ENCODE assay signal across 8 mouse cellular contexts in the genomic region with DNA sequence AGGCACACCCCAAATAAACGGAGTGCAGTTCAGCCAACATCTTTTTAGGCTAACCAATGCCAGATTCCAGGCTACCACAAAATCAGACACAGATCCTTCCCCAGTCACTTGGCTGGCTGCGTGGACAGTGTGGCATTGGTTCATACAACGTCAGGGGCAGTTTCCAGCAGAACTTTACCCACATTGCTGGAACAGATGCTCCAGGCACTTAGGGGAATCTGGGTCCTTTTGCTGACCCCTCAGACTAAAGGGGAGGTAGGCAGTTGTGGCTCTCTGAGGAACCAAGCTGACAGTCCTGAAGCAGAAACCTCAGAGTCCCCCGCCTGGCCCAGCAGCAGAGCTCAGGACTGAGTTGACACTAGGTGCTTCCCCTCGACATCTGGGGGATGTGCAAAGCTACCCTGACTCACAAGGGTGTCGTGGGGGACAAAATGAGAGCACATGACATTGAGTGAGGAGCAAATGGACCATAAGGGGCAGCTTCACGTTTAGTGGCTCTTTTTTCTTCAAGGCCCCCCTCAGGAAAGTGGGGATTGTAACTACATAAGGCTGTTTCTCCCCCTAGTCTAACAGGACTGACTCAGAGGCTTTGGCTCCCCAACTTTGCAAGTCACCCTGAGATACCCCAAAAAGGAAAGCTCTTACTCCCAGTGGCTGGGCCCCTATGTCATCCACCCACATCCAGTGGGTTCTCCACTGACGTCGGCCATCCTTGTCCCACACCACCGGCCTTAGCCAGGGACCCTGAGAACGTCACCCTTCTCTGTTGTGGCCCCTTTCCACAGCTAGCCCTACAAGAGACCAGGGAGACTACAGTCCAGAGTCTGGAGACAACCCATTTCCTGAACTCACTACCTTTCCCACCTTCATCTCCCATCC. TPM values are rescaled to one million over a fixed set of nuclear protein-coding genes. Genes with fewer than 3 reads are reported as not detected.
DNase-seq lines count a peak whose midpoint lies in the region; ATAC-seq and TF ChIP-seq lines count a peak whose summit lies in the region.

No protein-coding gene starts in this region.

- peak overlapping the region; percentile 78; the same call in 1 of the 2 replicates for H3K9ac ChIP-seq in lung, embryonic 14.5 days
- H3K9ac ChIP-seq in heart, embryonic 16.5 days (ENCODE audit: low read length): peak overlapping the region; percentile 88
- no peak overlapping the region for H3K9ac ChIP-seq in neural tube, embryonic 15.5 days (replicated peaks)

- DNase-seq in lung, embryonic 14.5 days: no peak
- no peak for DNase-seq in lung, postnatal 36 days
- DNase-seq in adrenal gland, adult 8-10 months: no peak
- no peak for DNase-seq in urinary bladder, postnatal 36 days (ENCODE audit: low spot score in 2 of 2)

- H3K4me3 ChIP-seq in erythroblast, embryonic 14.5 days (replicated peaks): peak overlapping the region; percentile 84
- H3K4me3 ChIP-seq in lung, embryonic 14.5 days (ENCODE audit: low read depth, low read length): peak overlapping the region; percentile 67
- peak overlapping the region; percentile 78 for H3K4me3 ChIP-seq in heart, embryonic 16.5 days (ENCODE audit: low read length)
- H3K4me3 ChIP-seq in neural tube, embryonic 15.5 days (replicated peaks): 0 out of 2 replicates have a peak overlapping the region, but pooled peaks have one; percentile 53

- H3K27me3 ChIP-seq in erythroblast, embryonic 14.5 days (ENCODE audit: control insufficient read depth): no peaks in the 10 kb centered on the region
- peaks cover 7% of the 10 kb centered on the region; the same call in 1 of the 2 replicates for H3K27me3 ChIP-seq in lung, embryonic 14.5 days (ENCODE audit: insufficient read depth, low read length)
- H3K27me3 ChIP-seq in heart, embryonic 16.5 days (ENCODE audit: control insufficient read depth, insufficient read depth, low read length): no peaks in the 10 kb centered on the region
- peaks cover 18% of the 10 kb centered on the region for H3K27me3 ChIP-seq in neural tube, embryonic 15.5 days (replicated peaks)

- WGBS in lung, embryonic 14.5 days: 66% methylated on average over 11 of the region's 11 CpGs
- WGBS in heart, embryonic 16.5 days: 64% methylated on average over 11 of the region's 11 CpGs
- WGBS in neural tube, embryonic 15.5 days: 79% methylated on average over 11 of the region's 11 CpGs

- no peak overlapping the region for H3K27ac ChIP-seq in lung, embryonic 14.5 days (ENCODE audit: low read depth)
- H3K27ac ChIP-seq in heart, embryonic 16.5 days (ENCODE audit: low read length): peak overlapping the region; percentile 22; the same call in 1 of the 2 replicates
- H3K27ac ChIP-seq in neural tube, embryonic 15.5 days (replicated peaks): no peak overlapping the region

- peak overlapping the region; percentile 70 for H3K4me2 ChIP-seq in lung, embryonic 14.5 days
- H3K4me2 ChIP-seq in heart, embryonic 16.5 days (ENCODE audit: low read depth, low read length): peak overlapping the region; percentile 87
- peak overlapping the region; percentile 88; the same call in 1 of the 2 replicates for H3K4me2 ChIP-seq in neural tube, embryonic 15.5 days

- TF ChIP-seq CTCF in lung, embryonic 14.5 days (IDR thresholded peaks at IDR 0.05; ENCODE audit: low read depth): no peak

- ATAC-seq in erythroblast, adult 5-6 weeks (replicated peaks; ENCODE audit: low FRiP score, poor library complexity, severe bottlenecking): no peak
- no peak for ATAC-seq in lung, embryonic 14.5 days (ENCODE audit: insufficient read depth)
- ATAC-seq in heart, embryonic 16.5 days (replicated peaks; ENCODE audit: extremely low read depth, insufficient read depth, low FRiP score): no peak
- no peak for ATAC-seq in neural tube, embryonic 15.5 days (ENCODE audit: low FRiP score)

- H3K9me3 ChIP-seq in erythroblast, embryonic 14.5 days (ENCODE audit: control insufficient read depth, low read length): no peaks in the 10 kb centered on the region
- H3K9me3 ChIP-seq in lung, embryonic 14.5 days (ENCODE audit: low read depth, low read length): no peaks in the 10 kb centered on the region
- H3K9me3 ChIP-seq in heart, embryonic 16.5 days (replicated peaks; ENCODE audit: control insufficient read depth, low read length): no peaks in the 10 kb centered on the region
- H3K9me3 ChIP-seq in neural tube, embryonic 15.5 days (replicated peaks): no peaks in the 10 kb centered on the region

- H3K36me3 ChIP-seq in erythroblast, embryonic 14.5 days (ENCODE audit: control insufficient read depth): peaks cover 23% of the 10 kb centered on the region
- H3K36me3 ChIP-seq in lung, embryonic 14.5 days (ENCODE audit: insufficient read depth): peaks cover 3% of the 10 kb centered on the region; the same call in 1 of the 2 replicates
- H3K36me3 ChIP-seq in heart, embryonic 16.5 days (ENCODE audit: control insufficient read depth, insufficient read depth): no peaks in the 10 kb centered on the region
- no peaks in the 10 kb centered on the region for H3K36me3 ChIP-seq in neural tube, embryonic 15.5 days

- H3K4me1 ChIP-seq in erythroblast, embryonic 14.5 days (ENCODE audit: control insufficient read depth): peaks cover 41% of the 10 kb centered on the region
- H3K4me1 ChIP-seq in lung, embryonic 14.5 days (ENCODE audit: insufficient read depth): peaks cover 13% of the 10 kb centered on the region
- H3K4me1 ChIP-seq in heart, embryonic 16.5 days (ENCODE audit: control insufficient read depth, insufficient read depth, low read length): peaks cover 23% of the 10 kb centered on the region
- H3K4me1 ChIP-seq in neural tube, embryonic 15.5 days: peaks cover 7% of the 10 kb centered on the region

RNA-seq across cellular contexts. Expression of gene Traf5, which starts 1.4 kb away (rescaled TPM):
- polyA plus RNA-seq in erythroblast, embryonic 14.5 days (2012): 0.42 and 0.77 TPM in 2 replicates
- 8.2 TPM in 1 of 2 replicates, not detected in the other for total RNA-seq in erythroblast, adult 5-6 weeks (2015; ENCODE audit: low replicate concordance)
- 1.5 and 2.6 TPM in 2 replicates for total RNA-seq in erythroblast, adult 5-6 weeks (2017; ENCODE audit: low replicate concordance)
- polyA plus RNA-seq in lung, embryonic 14.5 days (2014; fragmentation: Nextera tagmentation; extraction: Ambion mirVana): 20.1 and 22.8 TPM in 2 replicates
- polyA plus RNA-seq in heart, embryonic 16.5 days (2015; fragmentation: Nextera tagmentation; extraction: Ambion mirVana): 15.5 and 16.1 TPM in 2 replicates
- 1.7 and 5.8 TPM in 2 replicates for polyA plus RNA-seq in neural tube, embryonic 15.5 days (2015; fragmentation: Nextera tagmentation; extraction: Ambion mirVana)
- 10 to 100 TPM in 1 of 4 experiments, 1 to 10 TPM in 3; 4.5 to 15.4 (median 7.7) TPM for total RNA-seq in adrenal gland, adult 8-10 months (2022)

RNA-seq across cellular contexts. Expression of gene Rcor3, which starts 46.9 kb away (rescaled TPM):
- 1.1 and 1.6 TPM in 2 replicates for polyA plus RNA-seq in erythroblast, embryonic 14.5 days (2012)
- 7.5 and 12.5 TPM in 2 replicates for total RNA-seq in erythroblast, adult 5-6 weeks (2015; ENCODE audit: low replicate concordance)
- total RNA-seq in erythroblast, adult 5-6 weeks (2017; ENCODE audit: low replicate concordance): 10.8 and 41.0 TPM in 2 replicates
- 29.5 and 31.0 TPM in 2 replicates for polyA plus RNA-seq in lung, embryonic 14.5 days (2014; fragmentation: Nextera tagmentation; extraction: Ambion mirVana)
- 33.1 and 39.6 TPM in 2 replicates for polyA plus RNA-seq in heart, embryonic 16.5 days (2015; fragmentation: Nextera tagmentation; extraction: Ambion mirVana)
- polyA plus RNA-seq in neural tube, embryonic 15.5 days (2015; fragmentation: Nextera tagmentation; extraction: Ambion mirVana): 36.0 and 38.3 TPM in 2 replicates
- 10 to 100 TPM; 22.5 to 35.7 (median 28.8) TPM for total RNA-seq in adrenal gland, adult 8-10 months (2022)

Comparison
In these comparisons a context has a peak if more than half of its experiments do, and no peak if none do; other contexts are left out.
1. RNA of gene Rcor3, which starts 46.9 kb away (polyA plus RNA-seq): 36.0 to 38.3 TPM in neural tube, embryonic 15.5 days, 33.1 to 39.6 TPM in heart, embryonic 16.5 days and 29.5 to 31.0 TPM in lung, embryonic 14.5 days; 1.1 to 1.6 TPM in erythroblast, embryonic 14.5 days; every median in the first group is over 10 times any median in the second.
2. Peak in every context shown above with its lines, with median percentiles within 50 percentile points of each other: H3K4me3 ChIP-seq and H3K4me2 ChIP-seq.